In genomic region chr5:139208183-139208582, GRCm38 (mm10) we compare ENCODE assay signal across 15 mouse cellular contexts. TPM values are rescaled to one million over a fixed set of nuclear protein-coding genes. Genes with fewer than 3 reads are reported as not detected.
"Had no signal": no experiment of that assay in that cellular context is flagged by ENCODE, and none has a peak within 500 bp of the region (broad histone marks: within the 10 kb centered on the region; RNA-seq: fewer than 3 reads in every experiment).

No protein-coding gene starts in this region.

- H3K27me3 ChIP-seq: neural tube, embryonic 13.5 days; neural tube, embryonic 15.5 days; stomach, embryonic 15.5 days had no signal

- H3K27ac ChIP-seq: neural tube, embryonic 13.5 days; neural tube, embryonic 15.5 days; stomach, embryonic 15.5 days had no signal

- H3K4me3 ChIP-seq: neural tube, embryonic 13.5 days; neural tube, embryonic 15.5 days; stomach, embryonic 15.5 days had no signal

- DNase-seq: retina, postnatal 1 day; right cerebral cortex, adult 18-20 months; right cerebral cortex, postnatal 14 days; right cerebral cortex, postnatal 25 days; right cerebral cortex, postnatal 4 days; spleen, adult 18-20 months; thymus, adult 18-20 months; thymus, adult 2 months; thymus, postnatal 14 days; thymus, postnatal 25 days; thymus, postnatal 36 days had no signal

- H3K4me2 ChIP-seq: neural tube, embryonic 13.5 days; neural tube, embryonic 15.5 days; stomach, embryonic 15.5 days had no signal

- H3K9ac ChIP-seq: neural tube, embryonic 13.5 days; neural tube, embryonic 15.5 days; stomach, embryonic 15.5 days had no signal

- H3K9me3 ChIP-seq: neural tube, embryonic 13.5 days; neural tube, embryonic 15.5 days; stomach, embryonic 15.5 days had no signal

RNA-seq across cellular contexts. Expression of gene Prkar1b, which starts 58.4 kb away (rescaled TPM):
- total RNA-seq: neutrophil, adult 5-6 weeks had no signal
